ENCODE assay signal across 8 mouse cellular contexts in the genomic region with DNA sequence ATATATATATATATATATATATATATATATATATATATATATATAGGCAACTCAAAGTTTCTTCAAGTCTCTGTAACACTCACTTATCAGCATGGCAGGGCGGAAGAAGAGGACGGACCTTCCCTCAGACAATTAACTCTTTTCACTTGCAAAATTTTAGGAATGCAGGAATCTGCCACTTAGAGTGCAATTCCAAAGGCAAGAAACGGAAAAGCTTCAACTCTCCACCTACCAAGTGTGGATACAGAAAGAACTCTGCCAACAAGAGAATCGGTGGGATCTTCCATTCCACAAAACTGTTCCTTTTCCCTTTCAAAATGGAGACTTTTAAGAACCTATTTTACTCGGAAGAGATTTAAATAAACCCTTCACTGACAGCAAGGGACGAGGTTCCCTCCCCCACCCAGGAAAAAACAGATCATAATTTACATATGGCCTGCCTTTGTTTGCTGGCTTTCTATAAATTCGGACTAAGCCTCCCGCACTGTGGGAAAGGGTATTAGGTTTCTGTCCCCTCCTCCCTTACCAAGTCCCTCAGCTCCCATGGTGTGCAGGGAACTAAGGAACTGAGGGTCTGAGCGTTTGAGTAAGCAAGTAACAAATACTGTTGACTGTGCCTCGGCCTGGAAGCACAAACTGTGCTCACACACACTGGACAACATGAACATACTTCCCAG. TPM values are rescaled to one million over a fixed set of nuclear protein-coding genes. Genes with fewer than 3 reads are reported as not detected.
DNase-seq lines count a peak whose midpoint lies in the region; ATAC-seq and TF ChIP-seq lines count a peak whose summit lies in the region.

No protein-coding gene starts in this region.

- peak overlapping the region; percentile 38 for H3K4me2 ChIP-seq in lung, embryonic 15.5 days
- no peak overlapping the region for H3K4me2 ChIP-seq in forebrain, embryonic 15.5 days (replicated peaks)
- no peak overlapping the region for H3K4me2 ChIP-seq in midbrain, embryonic 15.5 days

- H3K36me3 ChIP-seq in lung, embryonic 15.5 days, result peaks cover 18% of the 10 kb centered on the region
- peaks cover 13% of the 10 kb centered on the region for H3K36me3 ChIP-seq in forebrain, embryonic 15.5 days
- peaks cover 11% of the 10 kb centered on the region; the same call in 1 of the 2 replicates for H3K36me3 ChIP-seq in midbrain, embryonic 15.5 days (replicated peaks)

- no peak for DNase-seq in gastrocnemius, adult 2 months
- no peak for DNase-seq in gastrocnemius, postnatal 36 days
- no peak for DNase-seq in lung, postnatal 4 days
- no peak for DNase-seq in adrenal gland, postnatal 4 days (ENCODE audit: low spot score in 2 of 2)
- DNase-seq in frontal cortex, postnatal 10 days (ENCODE audit: low spot score in 2 of 2), result no peak

- intact Hi-C loops in gastrocnemius, adult 2 months (cut with DNase I), result loop anchor here (2.0 kb wide), 1 partner anchor 17 kb away; no protein-coding TSS in a partner anchor
- intact Hi-C loops in gastrocnemius, postnatal 36 days (cut with DNase I), result no loop called here

- no peak for TF ChIP-seq CTCF in gastrocnemius, adult 2 months (IDR thresholded peaks at IDR 0.05)

- 14% methylated on average over 10 of the region's 10 CpGs for WGBS in lung, embryonic 15.5 days
- 16% methylated on average over 10 of the region's 10 CpGs for WGBS in forebrain, embryonic 15.5 days
- WGBS in midbrain, embryonic 15.5 days, result 14% methylated on average over 10 of the region's 10 CpGs

- H3K9me3 ChIP-seq in lung, embryonic 15.5 days, result no peaks in the 10 kb centered on the region
- no peaks in the 10 kb centered on the region for H3K9me3 ChIP-seq in forebrain, embryonic 15.5 days
- H3K9me3 ChIP-seq in midbrain, embryonic 15.5 days, result no peaks in the 10 kb centered on the region

- peaks cover 29% of the 10 kb centered on the region for H3K4me1 ChIP-seq in lung, embryonic 15.5 days
- H3K4me1 ChIP-seq in forebrain, embryonic 15.5 days, result peaks cover 26% of the 10 kb centered on the region
- peaks cover 23% of the 10 kb centered on the region for H3K4me1 ChIP-seq in midbrain, embryonic 15.5 days

- no peak; the same call in 1 of the 2 replicates for ATAC-seq in lung, embryonic 15.5 days (ENCODE audit: borderline replicate concordance, extremely low read depth, low FRiP score, low TSS enrichment)
- no peak for ATAC-seq in forebrain, embryonic 15.5 days (replicated peaks)
- ATAC-seq in midbrain, embryonic 15.5 days (replicated peaks), result no peak

- H3K4me3 ChIP-seq in gastrocnemius, adult 2 months, result no peak overlapping the region
- H3K4me3 ChIP-seq in lung, embryonic 15.5 days, result no peak overlapping the region
- no peak overlapping the region for H3K4me3 ChIP-seq in forebrain, embryonic 15.5 days
- H3K4me3 ChIP-seq in midbrain, embryonic 15.5 days, result no peak overlapping the region

- H3K27me3 ChIP-seq in lung, embryonic 15.5 days, result no peaks in the 10 kb centered on the region
- no peaks in the 10 kb centered on the region for H3K27me3 ChIP-seq in forebrain, embryonic 15.5 days
- H3K27me3 ChIP-seq in midbrain, embryonic 15.5 days (replicated peaks), result no peaks in the 10 kb centered on the region

- peak overlapping the region; percentile 7; the same call in 1 of the 2 replicates for H3K27ac ChIP-seq in gastrocnemius, adult 2 months
- H3K27ac ChIP-seq in lung, embryonic 15.5 days, result peak overlapping the region; percentile 76
- H3K27ac ChIP-seq in forebrain, embryonic 15.5 days (replicated peaks), result 0 out of 2 replicates have a peak overlapping the region, but pooled peaks have one; percentile 7
- H3K27ac ChIP-seq in midbrain, embryonic 15.5 days, result peak overlapping the region; percentile 43; the same call in 1 of the 2 replicates

- H3K9ac ChIP-seq in lung, embryonic 15.5 days, result no peak overlapping the region
- no peak overlapping the region for H3K9ac ChIP-seq in forebrain, embryonic 15.5 days (replicated peaks)
- no peak overlapping the region for H3K9ac ChIP-seq in midbrain, embryonic 15.5 days

RNA-seq across cellular contexts. Expression of a gene that starts 17.9 kb away (rescaled TPM):
- 10 to 100 TPM; 22.4 to 24.2 TPM for total RNA-seq in gastrocnemius, adult 2 months (2021)
- total RNA-seq in gastrocnemius, postnatal 36 days (2021), result 10 to 100 TPM; 15.9 to 18.0 TPM
- 28.6 and 30.1 TPM in 2 replicates for polyA plus RNA-seq in lung, embryonic 15.5 days (2015; fragmentation: Nextera tagmentation; extraction: Ambion mirVana)
- 37.1 and 38.0 TPM in 2 replicates for polyA plus RNA-seq in forebrain, embryonic 15.5 days (2015; fragmentation: Nextera tagmentation; extraction: Ambion mirVana)
- polyA plus RNA-seq in midbrain, embryonic 15.5 days (2015; fragmentation: Nextera tagmentation; extraction: Ambion mirVana), result 34.8 and 36.0 TPM in 2 replicates
- total RNA-seq in adrenal gland, postnatal 4 days (2021), result 10 to 100 TPM; 51.6 to 55.4 TPM

Comparison
In these comparisons a context has a peak if more than half of its experiments do, and no peak if none do; other contexts are left out.
1. H3K27ac ChIP-seq: peak in every context shown above with its lines; median percentile 76 in lung, embryonic 15.5 days; 43 in midbrain, embryonic 15.5 days; 7 in gastrocnemius, adult 2 months; 7 in forebrain, embryonic 15.5 days.